Mouse (Mus musculus): ENCODE results near the gene 1700080E11Rik. TPM values are rescaled to one million over a fixed set of nuclear protein-coding genes. Genes with fewer than 3 reads are reported as not detected.
A peak's percentile ranks its signal among the peaks of the same experiment; 100 is the strongest.
"Not testable (repeated sequence)": the region's sequence is repeated elsewhere in the genome, so short reads cannot be mapped to it uniquely, and the experiment has no call there.

1700080E11Rik gene
- polyA plus RNA-seq (2017; shearing (Covaris generic)): not detected

DNA sequence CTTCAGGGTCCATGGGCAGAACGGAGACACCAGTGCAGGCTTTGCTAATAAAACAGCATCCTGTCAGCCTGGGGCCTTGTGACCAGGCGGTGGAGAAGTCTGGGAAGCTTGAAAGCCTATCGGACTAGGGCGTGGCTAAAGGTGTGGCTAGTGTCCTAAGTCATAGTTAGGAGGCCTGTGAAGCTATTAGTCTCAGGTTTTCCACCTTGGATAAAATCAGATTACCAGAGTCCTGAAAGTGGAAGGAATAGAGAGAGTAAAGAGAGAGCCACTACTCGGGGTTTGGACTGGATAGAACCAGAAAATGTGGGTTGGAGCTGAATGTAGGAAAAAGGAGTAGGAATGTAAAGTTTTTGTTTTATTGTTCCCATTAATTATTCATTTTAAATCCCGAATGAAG is at the start of gene 1700080E11Rik:
Gene 1700080E11Rik, minus strand, starts transcription at position 101 of the 400 bp plus-strand sequence.
- ATAC-seq: no peak

DNA sequence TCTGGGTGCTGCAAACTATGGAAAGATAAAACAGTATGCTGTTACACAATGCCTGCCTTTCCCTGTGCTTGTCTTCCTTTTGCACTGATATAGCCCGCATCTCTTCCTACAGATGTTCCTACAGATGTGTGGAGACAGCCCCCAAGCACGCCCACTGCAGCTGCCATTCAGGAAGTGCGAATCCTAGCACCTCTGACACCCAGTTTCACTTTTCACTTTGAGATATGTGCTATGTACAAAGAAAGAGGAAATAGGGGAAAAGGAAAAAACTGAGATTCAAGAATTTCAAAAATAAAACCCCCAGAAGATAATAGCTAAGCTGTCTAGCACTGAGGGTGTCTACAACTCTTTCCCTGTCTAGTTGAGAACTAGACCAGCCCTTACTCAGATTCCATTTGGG is 41.8 kb upstream of the 1700080E11Rik start:
- ATAC-seq: no peak

DNA sequence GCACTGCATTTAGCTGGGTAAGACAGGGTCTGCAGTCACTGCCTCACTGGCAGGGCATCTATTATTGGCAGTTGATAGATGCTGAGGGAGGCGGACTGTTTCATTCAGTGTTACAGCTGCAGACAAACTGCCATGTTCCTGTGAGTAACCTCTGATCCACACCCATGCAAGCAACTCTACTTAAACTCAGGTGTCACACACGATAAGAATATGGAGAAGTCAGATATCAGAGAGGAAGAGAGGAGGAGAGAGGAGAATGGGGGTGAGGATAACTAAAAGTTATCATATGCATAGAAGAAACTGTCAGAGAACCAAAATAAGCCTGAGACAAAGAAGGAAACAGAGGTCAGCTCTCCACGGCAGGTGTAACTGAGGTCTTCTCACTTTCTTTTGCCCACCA is 37.5 kb upstream of the 1700080E11Rik start:
- no peak for ATAC-seq

DNA sequence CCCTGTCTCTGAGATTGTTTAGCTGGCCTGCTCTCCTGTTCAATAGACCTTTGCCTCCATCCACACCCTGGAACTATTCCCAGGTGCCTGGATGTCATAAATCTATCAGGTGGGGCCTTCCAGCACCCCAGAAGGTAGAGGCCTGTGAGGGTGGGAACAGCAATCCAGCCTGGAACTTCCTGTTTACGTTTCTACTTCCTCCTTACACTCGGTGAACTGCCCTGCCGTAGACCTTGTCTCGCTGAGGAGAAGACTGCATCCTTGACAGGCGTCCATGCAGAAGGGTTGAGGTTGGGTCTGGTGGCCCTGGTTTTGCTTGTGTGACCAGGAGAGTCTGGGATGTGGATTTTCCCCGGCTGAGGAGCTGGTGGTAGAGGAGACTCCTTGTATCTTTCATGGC is 5.7 kb downstream of the 1700080E11Rik start:
- no peak for ATAC-seq

DNA sequence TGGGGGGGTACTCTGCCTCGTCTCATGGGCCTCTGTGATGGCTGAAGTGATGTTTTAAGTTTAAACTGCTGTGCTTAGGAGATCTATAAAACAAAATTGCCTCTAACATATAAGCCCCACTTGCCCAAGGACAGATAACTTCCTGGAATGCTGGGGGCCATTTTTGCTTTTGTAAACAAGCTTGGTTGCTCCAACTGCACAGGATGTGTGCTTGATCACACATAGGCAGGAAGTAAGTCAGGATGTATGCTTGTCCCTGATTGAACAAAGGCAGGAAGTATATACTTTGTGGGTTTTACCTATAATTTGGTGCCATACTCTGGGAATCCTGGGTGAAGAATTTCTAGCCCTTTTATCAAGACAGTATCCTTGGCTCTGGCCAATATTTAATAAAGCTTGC is 8.5 kb downstream of the 1700080E11Rik start:
- ATAC-seq: no peak

DNA sequence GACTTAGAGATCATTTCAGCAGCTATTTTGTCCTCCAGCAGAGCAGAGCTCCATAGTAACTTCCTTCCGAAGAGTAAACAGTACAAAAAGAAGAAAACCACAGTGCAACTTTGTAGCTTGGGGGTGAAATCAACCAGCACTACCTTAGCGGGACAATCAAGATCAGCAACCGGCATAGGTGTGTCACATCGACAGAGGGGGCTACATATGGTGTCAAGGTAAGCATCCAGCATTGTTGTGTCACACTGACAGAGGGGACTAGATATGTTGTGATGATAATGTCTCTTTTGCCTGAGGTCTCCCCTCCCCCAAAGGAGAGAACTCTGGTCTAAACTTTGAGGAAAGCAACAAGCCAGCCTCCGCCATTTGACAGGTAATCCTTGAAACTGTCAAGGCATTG is 10.4 kb downstream of the 1700080E11Rik start:
- no peak for ATAC-seq

DNA sequence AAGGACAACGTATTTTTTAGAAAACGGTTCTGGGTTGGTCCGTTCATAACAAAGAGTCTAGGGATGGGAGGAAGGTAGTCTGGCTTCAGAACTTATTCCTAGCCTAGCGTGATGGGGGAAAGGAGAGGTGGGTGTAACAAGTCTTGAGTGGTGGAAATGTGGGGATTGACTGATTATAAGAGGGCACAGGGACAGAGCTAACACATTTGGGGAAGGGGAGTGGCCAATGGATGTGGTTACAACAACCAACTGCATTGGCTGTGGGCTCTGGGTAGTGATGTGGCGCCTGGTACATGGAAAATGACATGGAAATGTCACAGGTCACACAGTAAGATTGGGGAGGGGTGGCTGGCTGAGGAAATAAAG is 12.9 kb downstream of the 1700080E11Rik start:
- ATAC-seq: peak; percentile 51

DNA sequence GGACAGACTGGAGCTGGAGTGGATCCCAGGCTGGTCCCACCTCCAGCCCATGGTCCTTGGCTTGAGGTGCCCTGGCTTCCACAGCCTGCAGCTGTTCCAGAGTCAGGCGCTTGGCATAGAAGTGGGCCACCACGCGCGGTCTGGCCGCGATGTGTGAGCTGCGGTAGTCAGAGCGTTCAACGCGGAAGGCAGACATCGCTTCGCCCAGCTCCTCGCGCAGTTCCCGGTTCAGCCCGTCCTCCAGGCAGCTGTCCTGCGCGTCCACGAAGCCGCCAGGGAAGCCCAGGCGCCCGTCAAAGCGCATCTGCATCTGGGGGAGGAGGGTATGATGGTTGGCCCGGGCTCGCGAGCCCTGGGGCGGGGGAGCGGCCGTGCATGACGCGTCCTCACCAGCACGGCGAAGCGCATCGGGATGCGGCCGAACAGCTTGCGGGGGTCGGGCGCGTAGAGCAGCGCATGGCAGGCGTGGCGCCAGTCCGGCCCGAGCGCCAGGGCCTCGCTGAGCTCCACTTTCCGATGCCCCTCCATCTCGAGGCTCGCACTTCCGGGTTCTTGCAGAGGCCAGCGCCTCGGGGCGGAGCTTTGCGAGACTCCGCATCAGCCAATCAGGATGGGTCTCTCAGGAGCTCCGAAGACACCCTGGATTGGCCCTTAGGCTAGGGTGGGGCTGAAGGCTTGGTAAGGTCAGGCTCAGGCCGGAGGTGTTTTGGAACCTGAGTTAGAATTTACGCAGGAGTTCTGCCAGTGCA is 13.5 kb downstream of the 1700080E11Rik start, which contains the start of gene Nudt16:
Gene Nudt16, minus strand, starts transcription at position 572 of the 749 bp plus-strand sequence.
- ATAC-seq: peak; percentile 95

DNA sequence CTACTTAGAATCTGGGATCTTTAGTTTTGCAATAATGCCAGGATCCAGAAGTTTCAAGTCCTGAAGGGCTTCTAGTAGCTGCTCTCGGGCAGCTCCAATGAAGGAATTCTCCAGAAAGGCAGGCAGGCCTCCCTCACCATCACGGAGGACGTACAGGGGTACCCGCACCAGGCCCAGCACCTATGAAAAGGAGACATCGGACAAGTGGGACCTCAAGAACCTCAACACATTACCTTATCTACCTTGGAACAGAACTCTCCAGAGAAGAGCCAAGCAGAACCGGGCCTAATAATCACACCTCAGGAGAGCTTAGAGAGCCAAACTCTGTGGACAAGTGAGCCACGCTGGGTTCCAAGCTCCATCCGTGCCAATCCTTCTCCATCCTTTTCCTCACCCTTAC is 14.6 kb downstream of the 1700080E11Rik start:
- ATAC-seq: no peak

DNA sequence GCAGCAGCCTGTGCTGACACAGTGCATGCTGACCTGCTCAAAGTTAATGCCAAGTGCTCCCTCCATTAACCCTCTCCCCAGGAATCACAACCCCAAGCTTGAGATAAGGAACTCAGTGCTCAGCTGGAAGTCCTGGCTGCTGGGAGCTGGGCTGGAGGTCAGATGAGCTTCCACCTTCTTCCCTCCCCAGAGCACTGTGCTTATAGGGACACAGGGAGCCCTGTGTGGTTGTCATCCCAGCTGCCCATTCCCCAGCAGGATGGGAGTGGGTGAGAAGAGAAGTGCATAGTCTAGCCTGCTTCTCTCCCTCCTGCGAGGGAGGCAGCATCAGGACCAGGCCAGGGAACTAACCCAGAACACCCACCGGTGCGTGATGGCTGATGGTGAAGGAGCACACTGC is 19.7 kb downstream of the 1700080E11Rik start:
- ATAC-seq: not testable (repeated sequence)

DNA sequence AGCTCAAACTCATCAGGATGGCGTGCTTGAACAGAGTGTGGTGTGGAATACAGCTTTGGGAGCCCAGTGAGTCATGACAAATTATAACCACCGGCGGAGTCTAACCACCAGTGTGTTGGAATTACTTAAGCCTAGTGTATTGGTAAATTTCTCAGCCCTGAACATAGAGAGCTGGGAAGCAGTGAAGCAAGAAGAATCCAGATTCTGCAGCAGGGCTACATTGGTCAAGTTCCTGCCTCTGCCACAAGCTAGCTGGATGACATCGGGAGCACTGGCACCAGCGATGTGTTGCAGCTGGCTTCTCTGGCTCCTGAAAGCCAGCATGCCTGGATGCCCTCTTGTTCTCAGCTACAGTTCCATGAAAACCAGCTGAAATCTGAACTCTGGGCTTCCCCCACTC is 41.0 kb downstream of the 1700080E11Rik start:
- no peak for ATAC-seq

DNA sequence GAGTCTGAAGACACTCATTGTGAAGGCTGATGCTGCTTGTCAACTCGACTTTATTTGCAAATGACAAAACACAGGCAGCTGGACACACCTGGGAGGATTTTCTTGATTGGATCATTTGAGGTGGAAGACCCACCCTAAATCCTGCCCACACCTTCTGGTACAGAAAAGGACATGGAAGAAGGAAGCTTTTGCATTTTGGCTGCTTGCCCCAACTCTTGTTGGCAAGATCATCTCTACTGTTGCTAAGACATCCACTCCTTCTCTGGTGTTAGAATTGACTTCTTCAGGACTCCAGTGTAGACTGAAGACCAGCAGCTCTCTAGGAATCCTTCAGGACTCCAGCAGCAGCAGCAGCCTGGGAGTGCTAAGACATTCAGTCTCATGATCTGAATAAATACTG is 43.0 kb downstream of the 1700080E11Rik start:
- ATAC-seq: no peak

DNA sequence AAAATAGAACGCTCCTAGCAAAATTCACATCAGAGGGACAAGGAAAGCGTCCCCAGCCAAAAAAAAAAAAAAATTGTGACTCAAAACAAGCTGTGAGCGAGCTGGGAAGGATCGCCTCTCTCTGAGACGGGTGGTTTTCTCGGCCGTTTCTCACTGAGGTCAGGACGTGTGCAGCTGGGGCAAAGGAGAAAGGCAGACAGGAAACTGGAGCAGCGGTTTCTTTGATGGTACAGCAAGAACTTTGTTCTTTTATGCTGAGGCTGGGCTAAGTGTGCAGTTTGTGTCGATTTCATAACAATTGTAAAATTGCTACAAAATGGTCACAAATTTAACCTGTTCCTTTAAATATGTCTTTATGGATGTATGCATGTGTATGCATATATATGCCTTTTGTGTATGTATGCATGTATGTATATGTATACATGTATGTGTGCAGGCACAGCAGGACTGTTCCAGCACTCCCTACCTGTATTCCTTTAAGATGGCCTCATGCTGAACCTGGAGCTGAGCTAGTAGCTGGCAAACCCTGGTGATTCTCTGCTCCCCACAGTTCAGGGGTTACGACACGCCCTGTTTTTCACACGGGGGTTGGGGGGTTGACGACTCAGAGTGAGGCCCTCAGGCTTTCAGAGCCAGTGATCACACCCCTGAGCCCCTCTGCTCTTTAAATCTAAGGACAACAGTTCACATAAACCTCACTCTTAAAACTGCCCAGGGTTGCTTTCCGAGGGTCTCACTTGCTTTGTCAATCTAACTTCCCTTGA is 43.9 kb downstream of the 1700080E11Rik start:
- peak; percentile 78 for ATAC-seq

Other genes starting within 250 kb of the 1700080E11Rik start
- 10 to 100 TPM; 25.1 to 28.2 (median 27.8) TPM for gene Mrpl3, start 91.9 kb downstream of the 1700080E11Rik start, polyA plus RNA-seq (2017; shearing (Covaris generic))
- 10 to 100 TPM; 29.7 to 36.5 (median 30.3) TPM for gene Nudt16, start 13.3 kb downstream of the 1700080E11Rik start, polyA plus RNA-seq (2017; shearing (Covaris generic))